Mouse (Mus musculus): ENCODE measurements around the gene Scml4. TPM values are rescaled to one million over a fixed set of nuclear protein-coding genes. Genes with fewer than 3 reads are reported as not detected.
A peak's percentile ranks its signal among the peaks of the same experiment; 100 is the strongest.

Gene Scml4
- polyA plus RNA-seq, 1 experiment from 2014 or later: 0.64 TPM

DNA sequence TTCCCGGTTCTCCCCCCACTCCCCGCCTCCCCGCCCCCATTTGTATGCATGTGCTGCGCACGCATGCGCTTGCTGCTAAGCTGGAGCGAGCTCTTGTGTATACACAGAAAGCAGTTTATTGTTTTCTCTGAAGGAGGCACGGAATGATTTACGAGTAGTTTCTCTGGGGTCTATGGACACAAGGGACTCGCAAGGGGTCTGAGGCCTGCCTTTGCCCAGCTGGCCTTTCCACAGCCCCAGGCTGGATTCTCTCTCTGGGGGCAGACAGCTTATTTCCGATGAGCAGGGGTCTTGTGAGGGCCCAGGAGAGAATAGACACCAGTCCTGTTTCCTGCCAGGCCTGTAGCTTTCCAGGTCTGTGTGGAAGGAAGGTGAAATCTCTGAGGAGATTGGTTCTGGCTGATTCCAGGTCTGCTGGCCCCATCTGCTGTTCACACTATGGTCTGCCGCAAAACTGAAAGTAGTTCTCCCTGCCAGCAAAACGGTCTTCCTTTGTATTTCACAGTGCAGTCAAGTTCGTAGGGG lies 81.6 kb downstream of the Scml4 start:
- no peak overlapping the region for H3K4me3 ChIP-seq
- 62% methylated on average over 14 of the region's 14 CpGs for WGBS
- H3K4me1 ChIP-seq: peaks cover 22% of the 10 kb centered on the region
- peak overlapping the region; percentile 72 for H3K27ac ChIP-seq (replicated peaks)
- H3K36me3 ChIP-seq (replicated peaks): no peaks in the 10 kb centered on the region
- DNase-seq (ENCODE audit: low spot score): peak; percentile 57
- no peaks in the 10 kb centered on the region for H3K9me3 ChIP-seq
- 0 out of 2 replicates have a peak, but pooled peaks cover 14% of the 10 kb centered on the region for H3K27me3 ChIP-seq (replicated peaks; ENCODE audit: low read depth, poor library complexity, severe bottlenecking)

DNA sequence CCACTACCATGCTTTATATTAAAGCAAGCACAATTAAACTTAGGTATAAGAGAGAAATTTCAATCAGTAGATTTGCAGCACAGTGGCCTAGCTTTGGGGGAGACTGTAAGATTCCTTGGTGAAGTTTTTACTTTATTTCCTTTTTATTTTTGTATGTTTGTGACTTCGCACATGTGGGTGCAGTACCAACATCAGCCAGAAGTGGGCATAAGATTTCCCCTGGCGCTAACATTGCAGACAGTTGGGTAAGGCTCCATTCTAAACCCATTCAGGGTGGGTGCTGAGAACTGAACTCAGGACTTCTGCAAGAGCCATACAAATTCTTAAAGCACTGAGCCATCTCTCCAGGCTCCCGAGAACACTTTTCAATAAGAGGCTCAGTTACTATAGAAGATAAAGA lies 82.1 kb downstream of the Scml4 start:
- no peaks in the 10 kb centered on the region for H3K36me3 ChIP-seq (replicated peaks)
- peaks cover 14% of the 10 kb centered on the region; the same call in 1 of the 2 replicates for H3K27me3 ChIP-seq (replicated peaks; ENCODE audit: low read depth, poor library complexity, severe bottlenecking)
- H3K27ac ChIP-seq (replicated peaks): no peak overlapping the region; the same call in 1 of the 2 replicates
- no peak for DNase-seq (ENCODE audit: low spot score)
- no peaks in the 10 kb centered on the region for H3K9me3 ChIP-seq
- 85% methylated on average over 3 of the region's 3 CpGs for WGBS
- H3K4me1 ChIP-seq: peaks cover 22% of the 10 kb centered on the region
- no peak overlapping the region for H3K4me3 ChIP-seq

DNA sequence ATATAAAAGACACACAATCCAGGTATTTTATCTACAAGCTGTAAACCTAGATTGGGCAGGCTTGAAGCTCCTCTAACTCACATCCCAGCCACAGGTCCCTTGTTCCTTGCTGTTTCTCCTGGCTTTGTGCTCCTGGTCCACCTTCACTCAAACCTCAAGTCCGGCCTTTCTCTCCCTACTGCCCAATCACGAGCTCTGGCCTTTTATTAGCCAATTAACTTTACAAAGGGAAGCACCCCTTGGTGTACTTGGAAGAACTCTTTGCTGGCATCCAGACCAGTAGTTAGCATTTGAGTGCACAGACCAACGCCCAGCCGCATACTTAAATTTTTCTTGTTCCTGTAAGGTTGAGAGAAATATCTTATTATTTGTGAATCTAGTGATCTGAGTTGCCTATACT lies 85.1 kb downstream of the Scml4 start:
- H3K4me1 ChIP-seq: peaks cover 33% of the 10 kb centered on the region
- no peaks in the 10 kb centered on the region for H3K9me3 ChIP-seq
- peaks cover 15% of the 10 kb centered on the region; the same call in 1 of the 2 replicates for H3K27me3 ChIP-seq (replicated peaks; ENCODE audit: low read depth, poor library complexity, severe bottlenecking)
- no peaks in the 10 kb centered on the region for H3K36me3 ChIP-seq (replicated peaks)
- H3K27ac ChIP-seq (replicated peaks): no peak overlapping the region
- DNase-seq (ENCODE audit: low spot score): no peak
- WGBS: 61% methylated on average over 4 of the region's 4 CpGs
- H3K4me3 ChIP-seq: no peak overlapping the region

DNA sequence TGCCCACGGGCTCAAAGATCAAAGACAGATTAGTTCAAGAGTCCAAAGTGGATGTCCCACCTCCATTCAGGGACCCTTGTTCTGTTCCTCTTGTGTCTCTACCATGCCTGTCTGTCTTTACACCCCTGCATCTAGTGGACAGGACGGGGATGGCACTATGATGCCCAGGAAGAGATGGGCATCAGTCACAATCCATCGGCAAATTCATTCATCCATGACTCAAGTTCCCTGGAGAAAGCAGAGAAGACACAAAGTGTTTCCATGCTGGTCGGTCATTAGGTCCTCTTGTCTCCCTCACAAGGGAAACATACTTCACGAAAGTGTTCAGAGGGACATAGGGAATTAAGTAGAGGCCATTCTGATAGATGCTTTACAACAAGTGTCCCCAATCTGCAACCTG lies 87.2 kb downstream of the Scml4 start:
- H3K9me3 ChIP-seq: no peaks in the 10 kb centered on the region
- no peaks in the 10 kb centered on the region for H3K36me3 ChIP-seq (replicated peaks)
- no peak overlapping the region for H3K27ac ChIP-seq (replicated peaks)
- H3K4me1 ChIP-seq: peaks cover 36% of the 10 kb centered on the region
- no peak for DNase-seq (ENCODE audit: low spot score)
- peaks cover 5% of the 10 kb centered on the region; the same call in 1 of the 2 replicates for H3K27me3 ChIP-seq (replicated peaks; ENCODE audit: low read depth, poor library complexity, severe bottlenecking)
- 91% methylated on average over 5 of the region's 5 CpGs for WGBS
- no peak overlapping the region for H3K4me3 ChIP-seq

DNA sequence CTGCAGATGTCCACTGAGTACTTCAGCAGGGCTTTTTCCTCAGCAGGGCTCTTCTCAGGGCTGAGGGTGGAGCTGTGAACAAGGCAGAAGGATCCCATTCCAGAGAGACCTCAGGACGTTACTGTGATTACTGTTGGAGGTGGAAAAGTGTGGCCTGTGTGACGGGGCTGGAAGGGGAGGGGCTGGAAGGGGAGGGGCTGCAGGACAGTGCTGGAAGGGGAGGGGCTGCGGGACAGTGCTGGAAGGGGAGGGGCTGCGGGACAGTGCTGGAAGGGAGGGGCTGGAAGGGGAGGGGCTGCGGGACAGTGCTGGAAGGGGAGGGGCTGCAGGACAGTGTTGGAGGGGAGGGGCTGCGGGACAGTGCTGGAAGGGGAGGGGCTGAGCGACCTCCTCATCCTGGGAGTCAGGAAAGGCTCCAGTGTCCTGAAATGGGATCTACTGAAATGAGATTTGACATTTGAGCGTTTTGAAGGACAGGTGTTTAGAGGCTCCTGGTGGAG lies 90.1 kb downstream of the Scml4 start:
- 0% methylated on average over 8 of the region's 8 CpGs for WGBS
- H3K27me3 ChIP-seq (replicated peaks; ENCODE audit: low read depth, poor library complexity, severe bottlenecking): peaks cover 5% of the 10 kb centered on the region
- no peaks in the 10 kb centered on the region; the same call in 1 of the 2 replicates for H3K9me3 ChIP-seq
- peaks cover 37% of the 10 kb centered on the region for H3K4me1 ChIP-seq
- H3K36me3 ChIP-seq (replicated peaks): no peaks in the 10 kb centered on the region
- peak overlapping the region; percentile 81 for H3K27ac ChIP-seq (replicated peaks)
- peak; percentile 85 for DNase-seq (ENCODE audit: low spot score)
- H3K4me3 ChIP-seq: peak overlapping the region; percentile 44

DNA sequence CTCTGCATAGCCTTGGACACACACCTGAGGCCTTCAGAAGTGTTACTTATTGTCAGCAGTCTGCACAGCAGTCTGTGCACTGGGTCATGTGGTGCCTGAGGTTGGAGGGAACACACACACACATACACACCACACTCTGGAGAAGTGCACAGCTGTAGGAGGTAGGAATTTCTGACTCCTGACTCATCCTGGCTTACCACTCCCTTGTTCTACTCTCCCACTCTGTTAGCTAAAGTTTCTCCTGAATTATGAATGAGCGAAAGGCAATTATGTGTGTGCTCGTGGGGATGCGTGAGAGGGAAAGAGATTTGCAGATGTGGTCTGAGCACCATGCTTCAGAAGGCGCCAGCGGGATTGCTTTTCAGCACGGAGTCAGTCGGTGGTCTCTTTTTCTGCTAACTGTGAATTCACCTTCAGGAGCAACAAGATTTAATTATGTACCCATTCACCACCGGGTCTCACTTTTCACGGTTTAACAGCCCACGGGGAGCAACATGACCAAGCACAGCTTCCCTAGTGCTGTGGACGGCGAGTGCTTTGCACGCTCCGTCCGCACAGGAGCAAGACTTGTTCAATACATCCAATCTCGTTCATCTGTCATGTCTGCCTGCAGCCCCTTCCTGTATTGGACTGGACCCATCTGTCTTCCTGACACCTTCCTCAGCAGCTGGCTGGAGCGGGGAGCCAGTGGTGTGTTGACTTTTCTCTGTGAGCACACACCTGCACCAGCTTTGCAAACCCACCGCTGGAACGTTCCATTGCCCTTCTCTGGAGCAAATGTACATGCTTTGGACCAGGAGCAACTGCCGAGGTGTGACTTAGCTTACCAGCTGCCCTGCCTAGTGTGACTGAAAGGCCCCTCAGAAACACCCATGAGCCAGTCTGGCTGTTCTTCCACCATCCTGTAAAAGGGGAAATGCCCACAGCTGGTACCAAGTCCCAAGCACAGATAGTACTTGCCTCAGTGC lies 91.2 kb downstream of the Scml4 start:
- Histone ChIP-seq H3K36me3 (replicated peaks) (no peaks in the 10 kb centered on the region), H3K9me3 (no peaks in the 10 kb centered on the region; the same call in 1 of the 2 replicates), H3K4me3 (no peak overlapping the region), H3K27ac (replicated peaks) (peak overlapping the region; percentile 81), H3K27me3 (replicated peaks; ENCODE audit: low read depth, poor library complexity, severe bottlenecking) (peaks cover 14% of the 10 kb centered on the region), H3K4me1 (peaks cover 37% of the 10 kb centered on the region)
- 80% methylated on average over 20 of the region's 20 CpGs for WGBS
- DNase-seq (ENCODE audit: low spot score): no peak

DNA sequence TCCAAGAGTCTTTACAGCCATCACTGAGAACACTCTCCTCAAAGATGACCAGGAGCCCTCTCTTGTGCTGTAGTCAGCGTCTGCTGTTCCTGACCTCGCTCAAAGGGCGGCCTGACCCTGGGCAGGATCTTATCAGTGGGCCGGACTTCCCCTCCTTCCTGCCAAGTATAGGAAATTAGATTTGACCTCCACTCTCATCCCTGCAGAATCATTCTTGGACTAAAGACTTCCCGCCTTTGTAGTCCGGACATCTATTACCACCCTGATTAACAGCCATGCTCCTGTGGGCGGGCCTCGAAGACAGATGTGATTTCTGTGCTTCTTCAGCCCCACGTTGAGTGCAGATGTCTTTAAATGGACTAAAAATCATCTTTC lies 91.9 kb downstream of the Scml4 start:
- no peak for DNase-seq (ENCODE audit: low spot score)
- peak overlapping the region; percentile 81 for H3K27ac ChIP-seq (replicated peaks)
- no peak overlapping the region for H3K4me3 ChIP-seq

DNA sequence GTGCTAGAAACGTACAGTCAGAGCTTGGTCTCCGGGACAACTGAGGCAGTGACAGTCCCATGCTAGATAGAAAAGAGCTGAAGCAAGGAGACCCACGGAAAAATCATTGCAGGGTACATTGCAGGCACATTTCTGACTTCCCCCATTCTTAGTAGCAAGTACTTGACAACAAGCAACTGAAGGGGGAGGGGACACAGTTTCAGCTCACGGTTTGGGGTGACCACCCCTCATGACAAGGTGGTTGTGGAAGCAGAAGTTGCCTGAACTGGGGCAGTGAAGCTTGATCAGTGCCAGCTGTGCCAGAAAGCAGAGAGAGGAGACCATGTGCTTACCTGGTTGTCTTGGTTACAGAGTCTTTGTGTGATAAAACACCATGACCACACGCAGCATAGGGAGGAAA lies 93.4 kb downstream of the Scml4 start:
- peaks cover 25% of the 10 kb centered on the region for H3K27me3 ChIP-seq (replicated peaks; ENCODE audit: low read depth, poor library complexity, severe bottlenecking)
- no peaks in the 10 kb centered on the region for H3K36me3 ChIP-seq (replicated peaks)
- H3K4me3 ChIP-seq: no peak overlapping the region
- H3K9me3 ChIP-seq: no peaks in the 10 kb centered on the region; the same call in 1 of the 2 replicates
- no peak for DNase-seq (ENCODE audit: low spot score)
- WGBS: 77% methylated on average over 5 of the region's 5 CpGs
- peaks cover 52% of the 10 kb centered on the region for H3K4me1 ChIP-seq
- H3K27ac ChIP-seq (replicated peaks): no peak overlapping the region

More for the DNA sequence above, 91.9 kb downstream of the Scml4 start:
- WGBS: 54% methylated on average over 9 of the region's 9 CpGs
- H3K4me1 ChIP-seq: peaks cover 37% of the 10 kb centered on the region
- no peaks in the 10 kb centered on the region for H3K36me3 ChIP-seq (replicated peaks)
- no peaks in the 10 kb centered on the region; the same call in 1 of the 2 replicates for H3K9me3 ChIP-seq
- peaks cover 20% of the 10 kb centered on the region for H3K27me3 ChIP-seq (replicated peaks; ENCODE audit: low read depth, poor library complexity, severe bottlenecking)

DNA sequence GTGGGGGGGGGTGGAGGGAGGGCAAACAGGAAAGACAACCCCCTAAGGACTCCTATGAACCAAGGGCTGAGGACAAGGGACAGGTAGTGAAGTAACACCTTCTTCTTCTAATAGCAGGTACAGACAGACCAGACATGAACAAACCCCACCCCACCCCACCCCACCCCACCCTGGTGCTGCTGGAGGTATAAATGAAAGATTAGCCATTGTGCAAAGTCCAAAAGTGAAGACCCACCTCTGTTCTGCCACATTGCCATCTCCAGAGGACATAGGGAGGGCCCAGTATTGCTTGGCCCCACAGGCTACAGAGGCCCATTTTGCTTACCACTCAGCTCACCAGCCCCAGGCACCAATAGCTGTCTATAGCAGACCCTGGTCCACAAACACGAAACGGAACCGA lies 95.0 kb downstream of the Scml4 start:
- Histone ChIP-seq H3K27ac (replicated peaks) (no peak overlapping the region), H3K4me3 (no peak overlapping the region), H3K27me3 (replicated peaks; ENCODE audit: low read depth, poor library complexity, severe bottlenecking) (peaks cover 25% of the 10 kb centered on the region), H3K9me3 (no peaks in the 10 kb centered on the region; the same call in 1 of the 2 replicates), H3K36me3 (replicated peaks) (no peaks in the 10 kb centered on the region), H3K4me1 (peaks cover 44% of the 10 kb centered on the region)
- no peak for DNase-seq (ENCODE audit: low spot score)
- 93% methylated on average over 3 of the region's 3 CpGs for WGBS

DNA sequence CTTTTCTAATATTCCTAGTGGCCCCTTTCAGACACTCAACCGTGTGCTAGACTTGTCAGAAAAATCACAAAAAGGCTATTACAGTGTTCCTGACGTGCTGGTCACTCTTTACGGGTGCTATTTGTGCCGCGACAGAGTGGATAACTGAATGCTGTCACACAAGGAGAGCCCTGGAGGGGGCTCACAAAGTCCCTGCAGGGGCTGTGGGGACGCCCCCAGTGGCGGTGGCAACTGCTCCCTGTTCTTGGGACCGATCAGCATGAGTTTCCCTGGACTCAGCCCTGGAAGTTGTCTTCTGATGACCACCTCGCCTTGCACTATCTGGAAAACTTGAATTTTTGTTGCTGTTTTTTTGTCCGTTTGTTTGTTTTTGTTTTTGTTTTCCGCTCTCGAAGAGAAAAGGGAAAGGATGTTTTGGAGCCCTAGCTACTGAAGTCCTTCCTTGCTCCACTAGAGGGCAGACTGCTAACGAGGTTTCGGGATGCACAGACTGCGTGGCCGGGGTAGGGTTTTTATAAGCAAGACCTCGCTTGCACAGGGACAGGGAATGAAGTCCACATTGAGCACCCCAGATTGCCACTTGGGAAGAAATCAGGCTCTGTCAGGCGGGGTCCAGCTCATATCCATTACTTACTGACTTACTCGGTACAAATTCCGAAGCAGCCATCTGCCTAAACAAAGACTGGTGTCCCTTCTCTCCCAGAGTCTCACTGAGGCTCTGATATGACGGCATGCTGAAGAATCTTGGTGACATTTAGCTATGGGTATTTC lies 97.9 kb downstream of the Scml4 start:
- Histone ChIP-seq H3K36me3 (replicated peaks) (no peaks in the 10 kb centered on the region), H3K9me3 (no peaks in the 10 kb centered on the region; the same call in 1 of the 2 replicates), H3K4me3 (peak overlapping the region; percentile 51), H3K27me3 (replicated peaks; ENCODE audit: low read depth, poor library complexity, severe bottlenecking) (peaks cover 25% of the 10 kb centered on the region), H3K4me1 (peaks cover 42% of the 10 kb centered on the region), H3K27ac (replicated peaks) (peak overlapping the region; percentile 73)
- 6% methylated on average over 21 of the region's 21 CpGs for WGBS
- DNase-seq (ENCODE audit: low spot score): peak; percentile 83

DNA sequence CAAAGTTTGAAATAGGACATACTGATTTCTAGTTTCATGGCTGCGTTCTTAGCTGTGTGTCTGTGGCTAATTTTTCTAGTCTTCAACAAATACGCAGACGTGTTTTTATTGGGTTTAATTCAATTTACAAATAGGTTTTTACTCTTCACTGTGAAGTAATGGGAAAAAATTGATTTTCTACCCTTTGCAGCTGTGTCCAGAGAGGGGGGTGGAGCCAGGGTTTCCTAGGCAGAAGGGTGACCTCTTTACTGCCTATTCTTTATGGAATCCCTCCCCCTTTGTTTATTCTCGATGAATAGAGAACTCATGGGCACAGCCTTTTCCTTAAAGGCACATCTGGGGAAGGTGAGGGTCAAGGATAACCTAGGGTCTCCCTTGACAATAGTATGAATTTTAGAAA lies 98.5 kb downstream of the Scml4 start:
- Histone ChIP-seq H3K4me1 (peaks cover 42% of the 10 kb centered on the region), H3K4me3 (peak overlapping the region; percentile 51), H3K36me3 (replicated peaks) (no peaks in the 10 kb centered on the region), H3K27me3 (replicated peaks; ENCODE audit: low read depth, poor library complexity, severe bottlenecking) (peaks cover 25% of the 10 kb centered on the region), H3K9me3 (no peaks in the 10 kb centered on the region; the same call in 1 of the 2 replicates), H3K27ac (replicated peaks) (peak overlapping the region; percentile 73)
- DNase-seq (ENCODE audit: low spot score): no peak
- 55% methylated on average over 4 of the region's 4 CpGs for WGBS

DNA sequence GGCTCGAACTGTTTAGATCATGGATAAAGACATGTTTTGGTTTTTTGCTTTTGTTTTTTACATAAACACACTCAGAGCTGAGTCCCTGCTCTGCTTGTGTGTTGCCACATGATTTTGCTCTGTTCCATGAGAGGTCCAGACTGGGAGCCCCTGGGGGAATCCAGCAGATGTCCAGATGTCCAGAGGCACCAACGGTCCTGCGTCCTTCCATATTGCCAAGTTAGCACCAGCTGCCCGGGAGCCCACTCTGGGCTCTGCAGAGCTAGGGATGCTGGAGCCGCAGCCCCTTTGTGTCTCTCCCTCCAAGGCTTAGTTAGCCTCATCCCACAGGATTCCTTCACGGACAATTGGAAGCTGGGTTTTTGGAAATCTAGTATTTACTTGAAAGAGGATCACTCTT lies 101.6 kb downstream of the Scml4 start:
- Histone ChIP-seq H3K27ac (replicated peaks) (peak overlapping the region; percentile 81), H3K9me3 (no peaks in the 10 kb centered on the region), H3K4me1 (peaks cover 42% of the 10 kb centered on the region), H3K27me3 (replicated peaks; ENCODE audit: low read depth, poor library complexity, severe bottlenecking) (peaks cover 12% of the 10 kb centered on the region), H3K36me3 (replicated peaks) (no peaks in the 10 kb centered on the region), H3K4me3 (no peak overlapping the region)
- DNase-seq (ENCODE audit: low spot score): peak; percentile 54
- WGBS: 42% methylated on average over 6 of the region's 6 CpGs

Data from embryonic facial prominence, embryonic 10.5 days (tissue).